Mouse (Mus musculus): ENCODE data around the gene Tnfrsf1a. TPM values are rescaled to one million over a fixed set of nuclear protein-coding genes. Genes with fewer than 3 reads are reported as not detected.
A peak's percentile ranks its signal among the peaks of the same experiment; 100 is the strongest.

Gene Tnfrsf1a
- total RNA-seq, 2 experiments from 2014 or later, result 242 to 262 TPM

DNA sequence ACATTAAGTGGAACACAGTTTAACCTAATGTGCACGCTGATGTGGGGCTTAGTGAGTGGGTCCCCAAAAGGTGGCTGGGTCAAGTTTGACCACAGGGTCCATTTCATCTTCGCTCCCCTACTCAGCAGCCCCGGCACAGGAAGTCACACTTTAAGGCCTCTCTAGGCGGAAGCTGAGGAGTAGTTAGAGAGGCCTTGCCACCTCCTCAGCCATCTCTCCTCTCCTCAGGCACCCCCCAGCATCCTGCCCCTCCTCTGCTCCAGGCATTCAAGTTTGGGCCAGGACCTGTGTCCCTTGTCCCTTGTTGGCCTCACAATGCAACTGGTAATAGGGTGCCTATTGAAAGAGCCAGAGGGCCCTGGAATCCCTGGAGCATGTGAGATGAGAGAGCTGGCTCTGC is 4.5 kb downstream of the Tnfrsf1a start:
- no peak for DNase-seq

DNA sequence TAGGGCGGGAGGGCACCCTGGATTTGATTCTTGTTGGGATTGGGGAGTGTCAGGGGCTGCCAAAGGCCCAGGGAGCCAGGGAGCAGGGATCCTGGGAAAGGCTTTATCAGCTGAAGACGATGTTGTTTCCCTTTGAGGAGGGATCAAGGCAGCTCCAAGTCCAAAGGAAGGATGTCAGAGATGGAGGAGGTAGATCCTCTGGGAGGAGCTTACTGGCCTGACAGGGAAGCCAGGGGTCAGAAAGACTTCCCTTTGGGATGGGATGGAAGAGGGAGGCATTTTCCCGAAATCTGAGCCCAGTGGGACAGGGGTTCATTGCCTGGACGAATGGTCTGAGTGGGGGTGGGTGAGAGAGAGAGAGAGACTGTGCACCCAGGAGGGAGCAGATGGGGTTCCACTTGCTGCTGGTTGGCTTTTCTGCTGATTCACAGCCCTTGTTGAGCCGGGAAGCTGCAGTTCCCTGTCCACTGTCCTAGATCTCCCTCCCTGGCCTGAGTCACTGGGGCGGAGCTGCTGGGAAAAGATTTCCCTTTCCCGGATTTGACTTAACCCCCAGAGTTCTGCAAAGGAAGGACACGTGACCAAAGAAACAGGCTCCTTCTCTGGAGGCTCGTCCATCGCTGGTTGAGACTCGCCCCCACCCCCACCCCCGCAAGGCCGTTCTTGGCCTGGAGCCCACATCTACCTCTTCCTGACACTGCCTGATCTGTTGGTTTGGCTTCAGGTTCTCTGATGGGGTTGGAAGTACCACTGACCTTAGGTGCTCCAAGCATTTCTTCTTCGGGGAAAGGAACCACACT is 5.4 kb downstream of the Tnfrsf1a start:
- peak; percentile 88 to 89 for DNase-seq

DNA sequence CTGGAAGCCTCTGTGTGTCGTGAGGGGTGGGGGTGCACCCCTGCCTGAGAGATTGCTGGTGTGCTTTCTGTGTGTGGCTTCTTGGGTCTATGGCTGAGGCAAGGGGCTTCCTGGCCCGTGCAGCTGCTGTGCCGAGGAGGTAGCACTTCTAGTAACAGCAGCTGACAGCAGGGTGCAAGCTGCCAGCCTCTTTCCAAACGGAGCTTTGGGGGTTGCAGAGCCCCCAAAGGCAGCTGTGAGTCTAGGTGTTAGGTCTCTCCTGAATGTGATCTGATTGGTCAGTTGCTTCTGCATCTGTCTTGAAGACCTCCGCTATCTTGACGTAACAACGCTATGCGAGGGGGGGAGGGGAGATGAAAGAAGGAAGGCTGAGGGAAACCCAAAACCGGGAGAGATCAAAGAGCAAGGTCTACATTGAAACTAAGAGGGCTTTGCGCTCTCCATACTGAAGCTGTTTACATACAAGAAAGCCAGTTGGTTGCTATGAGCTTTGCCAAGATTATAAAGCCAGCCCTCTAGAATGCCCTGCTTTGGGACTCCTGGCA is 6.1 kb downstream of the Tnfrsf1a start:
- DNase-seq, result no peak

DNA sequence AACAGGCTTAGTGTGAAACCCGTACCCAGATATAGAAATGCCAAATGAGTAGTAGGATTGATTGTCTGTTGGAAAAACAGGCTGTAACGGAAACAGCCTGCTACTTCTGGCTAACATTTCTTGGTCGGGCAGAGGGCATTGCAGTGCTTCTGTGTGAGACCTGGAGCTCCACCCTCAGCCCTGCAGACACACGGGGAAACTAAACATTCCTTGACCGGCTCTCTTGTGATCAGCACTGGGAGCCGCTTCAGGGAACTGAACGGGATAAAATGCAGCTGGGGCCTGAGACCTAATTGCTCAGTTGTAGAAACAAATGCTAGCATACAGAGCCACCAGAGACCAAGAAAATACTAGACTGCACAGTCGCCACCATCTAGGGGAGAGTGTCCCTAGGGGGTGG is 7.1 kb downstream of the Tnfrsf1a start:
- DNase-seq, result no peak

DNA sequence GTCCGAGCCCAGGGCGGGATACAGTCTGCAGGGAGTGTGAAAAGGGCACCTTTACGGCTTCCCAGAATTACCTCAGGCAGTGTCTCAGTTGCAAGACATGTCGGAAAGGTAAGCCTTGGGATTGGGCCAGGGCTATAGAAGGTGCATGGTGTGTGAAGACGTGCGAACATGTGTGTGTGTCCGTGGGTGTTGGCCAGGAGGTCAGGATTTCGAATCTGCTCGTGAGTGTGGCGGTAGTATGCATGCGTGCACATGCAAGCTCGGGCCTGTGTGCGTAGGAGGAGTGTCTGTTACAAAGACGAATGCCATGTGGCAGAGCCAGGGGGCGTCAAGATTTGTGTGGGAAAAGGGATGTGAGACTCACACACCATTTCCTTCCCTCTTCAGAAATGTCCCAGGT is 8.2 kb downstream of the Tnfrsf1a start:
- no peak for DNase-seq

DNA sequence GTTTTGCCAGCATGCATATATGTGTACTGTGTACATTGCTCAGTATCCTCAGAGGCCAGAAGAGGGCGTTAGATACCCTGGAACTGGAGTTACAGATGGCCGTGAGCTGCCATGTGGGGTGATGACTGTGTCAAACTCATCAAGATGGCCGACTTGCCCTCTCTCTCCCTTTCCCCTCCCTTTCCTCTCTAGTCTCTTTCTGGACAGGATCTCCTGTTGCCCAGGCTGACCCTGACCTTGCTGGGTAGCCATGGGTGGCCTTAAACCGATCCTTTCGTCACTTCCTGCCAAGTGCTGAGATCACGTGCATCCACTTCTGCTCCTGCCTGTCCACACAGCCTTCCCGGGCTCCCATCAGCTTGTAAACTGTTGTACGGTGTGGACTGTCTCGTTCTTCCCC is 10.8 kb downstream of the Tnfrsf1a start:
- peak; percentile 72 to 79 for DNase-seq

DNA sequence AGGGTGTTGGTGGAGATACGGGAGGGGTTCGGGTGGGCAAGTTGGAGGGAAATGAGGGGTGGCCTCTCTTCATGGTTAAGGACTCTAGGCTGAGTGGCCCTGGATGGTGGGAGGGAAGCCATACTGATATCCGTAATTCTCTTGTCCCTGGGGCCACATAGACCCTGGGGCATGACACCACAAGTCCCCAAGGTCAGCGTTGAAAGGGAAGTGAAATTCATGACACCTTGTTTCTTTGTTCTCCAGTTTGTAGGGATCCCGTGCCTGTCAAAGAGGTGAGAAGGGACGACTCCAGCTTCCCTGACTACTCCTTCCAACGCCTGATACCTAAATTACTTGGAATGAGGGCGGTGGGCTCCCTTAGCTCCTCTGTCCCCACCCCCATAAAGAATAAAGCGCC is 11.7 kb downstream of the Tnfrsf1a start:
- no peak for DNase-seq

DNA sequence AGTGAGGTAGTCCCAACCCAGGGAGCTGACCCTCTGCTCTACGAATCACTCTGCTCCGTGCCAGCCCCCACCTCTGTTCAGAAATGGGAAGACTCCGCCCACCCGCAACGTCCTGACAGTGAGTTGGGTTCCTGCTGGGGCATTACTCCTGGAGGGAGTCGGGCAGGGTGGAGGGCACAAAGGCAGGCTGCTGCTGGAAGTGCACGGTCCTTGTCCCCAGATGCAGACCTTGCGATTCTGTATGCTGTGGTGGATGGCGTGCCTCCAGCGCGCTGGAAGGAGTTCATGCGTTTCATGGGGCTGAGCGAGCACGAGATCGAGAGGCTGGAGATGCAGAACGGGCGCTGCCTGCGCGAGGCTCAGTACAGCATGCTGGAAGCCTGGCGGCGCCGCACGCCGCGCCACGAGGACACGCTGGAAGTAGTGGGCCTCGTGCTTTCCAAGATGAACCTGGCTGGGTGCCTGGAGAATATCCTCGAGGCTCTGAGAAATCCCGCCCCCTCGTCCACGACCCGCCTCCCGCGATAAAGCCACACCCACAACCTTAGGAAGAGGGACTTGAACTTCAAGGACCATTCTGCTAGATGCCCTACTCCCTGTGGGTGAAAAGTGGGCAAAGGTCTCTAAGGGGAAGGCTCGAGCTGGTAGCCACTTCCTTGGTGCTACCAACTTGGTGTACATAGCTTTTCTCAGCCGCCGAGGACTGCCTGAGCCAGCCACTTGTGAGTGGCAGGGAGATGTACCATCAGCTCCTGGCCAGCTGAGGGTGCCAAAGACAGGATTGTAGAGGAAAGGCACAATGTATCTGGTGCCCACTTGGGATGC is 12.5 kb downstream of the Tnfrsf1a start:
- peak; percentile 63 to 72 for DNase-seq

DNA sequence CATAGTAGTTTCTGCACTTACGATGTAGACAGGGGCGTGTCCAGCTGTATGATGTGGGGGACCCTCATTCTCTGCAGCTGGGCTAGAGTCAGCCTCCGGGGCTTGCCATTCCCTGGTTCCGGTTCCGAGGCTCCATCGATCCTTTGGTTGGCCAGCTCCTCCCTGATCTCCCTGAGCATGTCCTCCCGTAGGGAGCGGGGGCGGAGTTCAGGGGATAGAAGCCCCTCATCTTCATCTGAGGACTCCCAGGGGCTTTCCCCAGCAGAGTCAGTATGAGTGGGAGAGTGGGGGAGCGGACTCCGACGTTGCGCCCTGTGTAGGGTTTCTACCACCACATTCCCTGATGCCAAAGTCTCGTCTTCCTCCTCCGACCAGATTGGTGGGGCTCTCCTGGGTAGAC is 13.9 kb downstream of the Tnfrsf1a start:
- no peak for DNase-seq

DNA sequence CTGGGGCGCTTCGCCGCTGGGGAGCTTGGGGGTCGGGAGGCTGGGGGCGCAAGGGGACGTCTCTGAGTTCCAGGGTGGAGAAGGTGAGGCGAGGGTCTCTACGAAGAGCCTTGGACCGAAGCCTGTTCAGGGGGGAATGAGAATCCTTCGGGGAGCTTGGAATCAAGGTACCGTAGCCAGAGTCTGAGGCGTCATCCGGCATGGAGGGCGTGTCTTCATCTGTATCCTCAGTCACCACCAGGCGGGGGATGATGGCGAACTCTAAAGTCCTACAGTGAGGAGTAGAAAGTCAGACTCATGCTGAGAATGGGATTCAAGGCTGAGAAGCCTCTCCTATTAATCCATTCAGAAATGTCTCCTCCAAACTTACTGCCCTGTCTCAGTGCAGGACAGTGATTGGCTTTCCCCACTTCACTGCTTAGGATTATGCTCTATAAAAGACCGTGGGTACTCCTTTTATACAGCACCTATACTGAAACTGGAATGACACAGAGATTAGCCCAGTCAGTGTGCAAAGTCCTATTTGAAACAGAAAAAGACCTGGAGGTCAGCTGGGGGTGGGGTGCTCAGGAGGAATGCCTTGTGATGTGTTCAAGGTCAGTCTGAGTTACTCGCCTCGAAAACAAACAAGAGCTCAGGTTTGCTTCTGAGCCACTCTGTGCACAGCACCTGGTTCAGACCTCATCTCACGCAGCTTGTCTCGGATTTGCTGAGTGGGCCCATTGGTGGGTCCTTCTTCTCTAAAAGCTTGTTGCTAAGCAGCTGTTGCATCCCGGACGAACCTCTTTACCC is 14.5 kb downstream of the Tnfrsf1a start:
- peak in 1 of 2 experiments; percentile 65 for DNase-seq

DNA sequence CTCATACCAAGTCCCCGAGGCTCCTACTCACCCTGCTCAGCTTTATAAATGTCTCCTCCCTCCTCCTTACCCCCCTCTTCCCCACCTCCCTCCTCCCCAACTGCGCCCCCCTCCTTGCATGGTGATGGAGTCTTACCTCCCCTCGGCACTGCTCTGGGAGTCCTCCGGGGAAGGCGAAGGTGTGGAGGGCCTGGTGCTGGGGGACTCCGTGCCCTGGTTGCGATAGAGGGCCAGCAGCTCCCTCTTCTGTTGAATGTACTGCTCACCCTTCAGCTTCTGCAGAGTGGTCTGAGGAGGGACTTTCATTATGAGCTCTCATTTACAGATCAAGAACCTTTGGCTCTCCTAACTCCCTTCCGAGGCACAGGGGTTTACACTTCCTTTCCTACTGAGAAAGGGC is 15.3 kb downstream of the Tnfrsf1a start:
- peak in 1 of 2 experiments; percentile 66 for DNase-seq

DNA sequence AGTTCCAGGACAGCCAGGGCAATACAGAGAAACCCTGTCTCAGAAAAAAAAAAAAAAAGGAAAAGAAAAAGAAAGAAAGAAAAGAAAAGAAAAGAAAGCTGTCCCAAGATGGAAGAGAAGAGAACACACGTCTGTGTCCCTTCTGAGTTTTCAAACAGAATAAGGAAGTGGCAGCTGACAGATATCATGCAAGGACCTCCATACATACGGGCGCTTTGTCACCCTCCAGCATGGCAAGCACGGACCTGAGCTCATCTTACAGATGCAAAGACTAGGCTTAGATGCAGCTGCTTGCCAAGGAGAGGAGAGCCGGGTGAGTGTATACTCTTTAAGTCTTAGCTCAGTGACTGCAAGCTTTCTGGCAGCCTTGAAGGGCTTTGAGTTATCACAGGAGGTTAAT is 16.4 kb downstream of the Tnfrsf1a start:
- DNase-seq, result no peak

DNA sequence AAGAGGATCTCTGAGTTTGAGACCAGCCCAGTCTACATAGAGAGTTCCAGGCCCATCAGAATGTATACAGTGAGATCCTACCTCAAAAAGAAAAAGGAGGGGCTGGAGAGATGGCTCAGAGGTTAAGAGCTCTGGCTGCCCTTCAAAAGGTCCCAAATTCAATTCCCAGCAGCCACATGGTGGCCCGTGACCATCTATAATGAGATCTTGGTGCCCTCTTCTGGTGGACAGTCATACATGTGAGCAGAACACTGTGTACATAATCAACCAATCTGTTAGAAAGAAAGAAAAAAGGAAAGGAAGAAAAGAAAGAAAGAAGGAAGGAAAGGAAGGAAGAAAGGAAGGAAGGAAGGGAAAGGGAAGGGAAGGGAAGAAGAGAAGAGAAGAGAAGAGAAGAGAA is 17.0 kb downstream of the Tnfrsf1a start:
- DNase-seq, result no peak

DNA sequence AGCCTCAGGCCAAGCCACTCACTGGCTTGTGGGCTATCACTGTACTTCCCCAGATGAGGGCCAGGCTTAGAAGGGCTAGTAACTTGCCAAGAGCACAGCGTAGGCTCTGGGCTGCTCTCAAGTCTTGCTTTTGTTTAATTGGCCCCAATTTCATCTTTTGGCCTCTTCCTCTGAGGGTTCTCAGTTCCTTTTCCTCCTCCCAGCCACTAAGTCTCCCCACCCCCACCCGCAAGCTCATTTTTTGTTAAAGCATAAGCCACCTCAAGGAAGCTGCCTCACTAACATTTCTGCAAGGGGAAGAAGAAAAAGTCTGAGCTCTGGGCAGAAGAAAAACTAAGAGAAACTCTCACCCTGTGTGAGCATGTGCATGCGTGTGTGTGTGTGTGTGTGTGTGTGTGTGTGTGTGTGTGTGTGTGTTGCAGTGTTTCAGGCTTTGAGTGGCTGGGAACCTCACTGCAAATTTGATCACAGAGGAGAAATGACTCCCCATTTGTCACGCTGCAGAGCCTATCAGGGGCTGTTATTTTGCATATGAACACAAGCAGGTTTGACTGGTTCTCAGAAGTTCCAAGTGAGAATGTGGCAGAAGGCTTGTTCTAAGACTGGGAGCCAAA is 18.7 kb downstream of the Tnfrsf1a start:
- DNase-seq, result no peak

DNA sequence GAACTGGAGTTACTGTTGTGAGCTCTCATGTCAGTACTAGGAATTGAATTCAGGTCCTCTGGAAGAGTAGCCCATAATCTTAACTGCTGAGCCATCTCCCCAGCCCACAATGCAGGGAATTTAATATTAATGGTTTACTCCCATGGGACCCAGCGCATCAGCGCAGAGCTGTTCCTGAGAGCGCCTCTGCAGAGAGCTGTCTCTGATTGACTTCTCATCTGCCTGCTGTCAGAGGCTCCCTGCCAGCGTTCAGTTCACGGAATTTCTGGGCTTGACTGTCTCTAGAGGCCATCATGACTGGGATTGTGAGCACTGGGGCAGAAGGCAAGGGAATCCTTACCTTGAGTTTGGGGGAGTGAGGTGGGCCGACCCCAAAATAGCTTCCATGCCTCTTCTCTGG is 27.9 kb downstream of the Tnfrsf1a start:
- no peak for DNase-seq

DNA sequence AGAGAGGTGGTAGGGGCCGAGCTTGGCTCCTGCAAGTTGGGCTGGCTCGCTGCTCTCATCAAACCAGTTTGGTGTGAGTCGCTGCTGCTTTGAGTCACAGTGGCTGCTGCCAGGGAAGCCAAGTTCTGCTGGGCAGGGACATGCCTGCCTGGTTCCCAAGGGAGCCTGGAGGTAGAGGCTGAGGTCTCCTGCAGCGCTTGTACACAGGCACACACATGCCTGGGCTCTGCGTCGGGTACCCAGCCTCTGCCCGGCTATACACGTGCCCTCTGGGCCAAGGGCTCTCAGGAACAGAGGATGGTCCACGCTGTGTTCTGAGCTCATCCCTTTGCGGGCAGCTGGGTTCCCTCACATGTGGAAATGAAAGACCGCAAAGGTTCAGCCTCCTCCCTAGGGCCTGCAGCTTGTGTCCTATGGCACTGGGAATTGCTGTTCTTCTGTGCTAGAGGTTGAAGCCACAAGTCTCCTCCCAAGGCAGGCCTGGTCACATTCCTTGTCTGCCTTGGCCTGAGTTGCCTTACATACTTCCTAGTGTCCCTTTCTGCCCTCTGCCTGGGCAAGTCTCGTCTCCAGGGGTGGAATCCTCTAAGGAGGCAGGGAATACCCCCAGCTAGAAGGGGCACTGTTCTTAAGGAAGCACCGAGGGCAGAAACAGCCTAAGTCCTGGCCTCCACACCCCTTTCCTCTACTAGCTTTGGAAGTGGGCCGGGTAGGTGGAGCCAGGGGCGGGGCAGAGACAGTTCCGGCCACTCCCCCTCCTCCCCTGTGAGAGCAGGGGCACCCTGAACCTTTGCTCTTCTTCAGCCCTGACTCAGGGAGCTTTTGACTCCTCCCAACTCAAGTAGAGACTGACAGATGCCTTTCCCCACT is 28.7 kb downstream of the Tnfrsf1a start:
- peak; percentile 81 to 88 for DNase-seq

DNA sequence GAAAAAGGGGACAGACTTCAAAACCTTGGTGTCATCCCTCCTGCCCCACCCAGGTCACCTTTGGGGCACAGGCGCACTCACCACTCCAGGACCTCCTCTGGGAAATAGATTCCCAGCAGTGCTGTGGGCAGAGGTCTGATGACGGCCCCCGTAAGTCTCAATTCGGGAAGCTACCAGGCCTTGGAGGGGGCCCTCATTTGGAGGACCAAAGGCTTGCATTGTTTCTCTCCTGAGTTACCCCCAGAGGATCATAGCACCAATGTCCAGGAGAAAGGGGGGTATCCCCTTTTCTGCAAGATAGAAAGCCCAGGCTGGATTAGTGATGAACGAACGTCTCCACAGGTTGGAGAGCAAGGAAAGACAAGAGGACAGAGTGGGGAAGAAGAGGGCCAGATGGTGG is 29.5 kb downstream of the Tnfrsf1a start:
- no peak for DNase-seq

DNA sequence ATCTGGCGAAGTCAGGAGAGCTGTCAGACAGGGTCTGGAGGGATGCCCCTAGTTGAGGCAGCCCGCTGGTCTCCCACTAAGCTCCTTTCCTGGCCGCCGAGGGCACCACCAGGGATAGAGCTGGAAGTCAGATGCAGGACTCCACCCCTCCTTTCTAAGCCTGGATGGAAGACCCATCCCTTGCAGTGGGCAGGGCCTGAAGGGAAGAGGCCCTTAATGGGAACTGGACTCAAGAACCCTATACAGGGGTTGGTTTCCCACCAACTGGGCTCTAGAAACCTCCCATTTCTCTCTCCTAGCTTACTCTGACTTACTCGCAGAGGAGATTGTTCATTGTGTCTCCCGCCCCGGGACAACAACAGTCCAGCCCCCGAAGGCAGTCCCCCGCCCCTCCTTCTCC is 30.6 kb downstream of the Tnfrsf1a start:
- DNase-seq, result no peak

DNA sequence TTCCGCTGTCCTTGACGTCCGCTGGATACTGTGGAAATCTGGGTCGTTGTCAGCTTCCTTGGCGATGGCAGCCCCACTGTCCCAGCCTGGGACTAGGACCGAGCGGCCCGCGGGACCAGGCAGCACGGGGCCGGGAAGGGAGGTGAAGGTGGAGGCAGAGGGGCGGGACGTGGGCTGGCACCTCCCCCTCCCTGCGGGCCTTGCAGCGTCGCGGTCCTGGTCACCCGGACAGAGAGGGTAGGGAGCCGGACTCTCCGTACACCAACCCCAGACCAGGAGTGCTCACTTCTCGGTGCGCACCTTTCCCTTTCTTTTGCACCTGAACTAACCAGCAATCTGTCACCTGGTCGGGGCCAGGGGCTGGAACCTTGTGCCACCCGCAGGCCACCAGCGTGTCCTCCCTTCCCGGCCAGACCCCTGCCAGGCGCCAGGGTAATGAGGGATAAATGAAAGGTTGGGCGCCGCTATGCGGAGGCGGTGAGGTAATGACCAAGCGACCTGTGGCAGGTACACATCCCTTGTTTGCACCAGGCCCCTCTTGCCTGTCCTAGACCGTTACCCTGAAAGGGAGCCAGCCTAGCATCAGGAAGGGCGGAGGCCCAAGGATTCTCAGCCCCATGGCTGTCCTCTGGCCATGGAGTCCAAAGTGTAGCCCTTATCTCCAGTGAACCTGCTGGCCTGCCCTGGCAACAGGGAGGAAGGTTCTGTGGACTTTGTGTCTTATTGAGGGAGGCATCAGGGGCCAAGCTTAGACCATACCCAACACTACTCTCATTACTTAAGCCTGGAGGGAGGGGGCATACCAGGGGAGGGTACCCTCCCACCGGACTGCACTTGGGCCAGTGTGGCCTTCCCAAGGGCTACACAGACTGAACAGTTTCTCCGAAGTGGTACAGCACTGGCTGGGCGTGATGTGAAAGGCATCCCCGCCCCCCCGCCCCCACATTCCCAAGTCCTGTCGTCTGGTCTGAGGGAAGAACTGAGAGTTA is 31.5 kb downstream of the Tnfrsf1a start, which contains the start of gene Plekhg6:
Plekhg6 (minus strand) TSS at position 422 of the 989 bp plus-strand sequence.
- peak; percentile 60 to 66 for DNase-seq

All from adrenal gland, postnatal 36 days (tissue).